Mouse (Mus musculus) embryo, embryonic 10.5 days (tissue): ENCODE measurements around the gene Ankrd40.

Experiments
- DNase-seq: peaks from one replicate; pipeline ENCODE4 v3.0.0-alpha.2; 2015; ENCODE audit warnings: low spot score

Ankrd40 gene

DNA sequence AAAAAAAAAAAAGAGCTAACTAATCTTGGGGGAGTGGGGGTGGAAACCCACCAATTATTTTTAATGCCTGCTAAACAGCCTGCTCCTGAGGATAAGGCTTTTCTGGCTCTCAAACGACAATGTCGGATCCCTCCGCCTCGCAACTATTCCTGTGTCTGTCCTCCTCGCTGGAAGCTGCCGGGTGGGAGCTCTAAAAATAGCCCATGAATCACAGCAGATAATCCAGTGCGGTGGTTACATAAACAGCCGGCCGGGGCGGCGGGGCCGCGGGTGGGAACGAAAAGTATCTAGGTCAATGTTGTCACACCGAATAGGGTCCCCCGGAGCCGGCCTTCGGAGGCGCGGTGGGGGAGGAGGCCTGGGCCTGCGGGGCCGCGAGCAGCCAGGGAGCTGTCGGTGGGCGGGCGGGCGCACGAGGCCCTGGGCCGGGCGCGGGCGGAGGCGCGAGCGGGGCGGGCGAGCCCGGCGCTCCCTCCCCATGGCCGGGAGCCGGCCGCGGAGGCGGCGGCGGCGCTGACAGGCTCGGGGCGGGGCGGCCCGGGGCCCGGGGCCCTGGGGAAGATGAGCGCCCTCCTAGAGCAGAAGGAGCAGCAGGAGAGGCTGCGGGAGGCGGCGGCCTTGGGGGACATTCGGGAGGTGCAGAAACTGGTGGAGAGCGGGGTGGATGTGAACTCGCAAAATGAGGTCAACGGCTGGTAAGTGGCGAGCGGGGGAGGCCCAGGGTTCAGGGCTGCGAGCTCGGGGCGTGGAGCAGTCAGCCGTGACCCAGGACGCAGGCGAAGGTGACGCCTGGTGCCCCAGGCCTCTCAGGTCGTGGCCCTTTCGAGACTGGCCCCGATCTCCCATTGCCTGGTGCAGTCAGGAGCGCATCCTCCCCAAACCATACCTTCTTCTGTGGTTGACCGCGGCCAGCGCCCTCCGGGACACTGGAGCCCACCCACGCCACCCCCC, at the start of gene Ankrd40:
Gene Ankrd40, plus strand, starts transcription at position 309 of the 951 bp plus-strand sequence.
- peak; percentile 94 for DNase-seq

DNA sequence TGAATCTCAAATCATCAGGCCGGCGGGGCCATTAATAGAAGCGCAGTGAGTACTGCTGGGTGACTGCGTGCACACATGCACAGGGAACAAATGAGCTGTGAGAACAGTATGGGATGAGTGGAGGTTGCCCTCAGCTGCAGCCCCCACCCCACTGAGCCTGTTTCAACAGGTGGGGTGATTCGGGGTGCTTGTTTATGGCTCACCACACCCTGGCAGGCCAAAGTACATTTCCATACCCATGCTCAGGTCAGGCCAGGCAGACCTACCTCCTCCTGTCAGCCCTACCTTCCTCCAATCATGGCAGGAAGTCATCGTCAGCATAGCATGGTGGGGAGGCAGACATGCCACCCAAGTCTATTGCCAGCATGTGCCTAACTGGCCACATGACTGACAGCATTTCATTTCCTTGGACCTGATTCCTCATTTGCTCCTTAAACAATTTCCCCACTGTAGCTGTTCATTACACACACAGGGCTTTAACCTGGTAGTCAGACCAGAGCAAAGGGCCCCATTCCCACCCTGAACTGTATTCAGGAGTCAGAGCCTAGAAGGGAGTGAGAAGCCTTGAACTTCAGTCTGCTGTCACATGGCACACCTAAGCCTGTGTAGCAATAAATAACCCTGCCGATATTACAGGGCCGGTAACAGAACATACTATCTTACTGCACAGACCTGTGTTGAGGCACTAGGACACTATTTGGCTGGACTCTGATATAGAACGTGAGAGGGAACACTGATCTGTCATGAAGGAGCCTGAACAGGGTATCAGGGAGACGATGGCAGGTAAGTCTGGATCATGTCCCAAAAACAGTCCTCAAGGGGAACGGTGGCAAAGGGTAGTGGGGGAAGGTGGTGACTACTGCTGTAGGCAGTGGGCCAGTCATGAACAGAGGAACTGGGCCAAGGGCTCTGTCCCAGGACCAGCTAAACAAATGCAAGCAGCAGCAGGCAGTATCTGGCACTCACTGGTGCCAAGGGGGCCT, 46.3 kb upstream of the Ankrd40 start, which contains the start of gene Gm21885:
Gene Gm21885, plus strand, starts transcription at position 675 of the 983 bp plus-strand sequence.
- no peak for DNase-seq

DNA sequence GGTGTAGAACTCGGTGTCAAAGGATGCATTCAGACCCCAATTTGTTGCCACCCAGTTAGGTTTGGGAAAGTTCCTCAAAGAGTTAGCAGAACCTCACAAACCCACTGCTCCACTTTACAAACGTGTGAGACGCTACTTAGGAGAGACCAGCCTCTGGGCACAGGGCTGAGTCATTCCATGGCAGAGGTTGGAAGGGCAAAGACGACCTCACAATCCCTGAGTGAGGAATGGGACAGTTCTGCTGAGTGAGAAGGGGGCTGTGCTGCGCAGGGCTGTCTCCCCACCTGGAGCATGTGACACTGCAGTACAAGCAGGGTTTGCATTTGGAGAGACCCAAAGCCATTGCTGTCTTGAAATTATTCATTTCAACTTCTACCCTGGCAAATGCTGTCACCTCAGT, 45.5 kb upstream of the Ankrd40 start:
- no peak for DNase-seq

DNA sequence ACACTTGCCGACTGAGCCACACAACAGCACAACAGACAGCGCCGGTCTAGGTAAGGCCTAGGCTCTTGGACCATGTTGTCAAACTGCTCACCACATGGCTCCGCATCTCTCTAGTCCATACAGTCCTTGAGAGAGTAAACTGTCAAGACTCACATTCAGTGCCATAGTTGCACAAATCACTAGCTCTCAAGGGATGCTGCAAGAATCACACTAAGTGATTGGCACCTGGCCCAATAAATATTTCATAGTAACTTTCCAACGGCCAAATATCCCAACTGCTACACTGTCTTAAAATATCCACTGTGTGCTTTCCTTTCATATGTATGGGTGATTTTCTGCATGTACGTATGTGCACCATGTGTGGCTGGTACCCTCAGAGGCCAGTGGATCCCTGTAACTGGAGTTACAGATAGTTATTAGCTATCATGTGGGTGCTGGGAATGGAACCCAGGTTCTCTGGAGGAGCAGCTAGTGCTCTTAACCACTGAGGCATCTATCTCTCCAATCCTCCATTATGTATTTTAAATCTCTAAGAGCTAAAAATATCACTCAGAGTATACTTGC, 44.2 kb upstream of the Ankrd40 start:
- DNase-seq, result no peak

DNA sequence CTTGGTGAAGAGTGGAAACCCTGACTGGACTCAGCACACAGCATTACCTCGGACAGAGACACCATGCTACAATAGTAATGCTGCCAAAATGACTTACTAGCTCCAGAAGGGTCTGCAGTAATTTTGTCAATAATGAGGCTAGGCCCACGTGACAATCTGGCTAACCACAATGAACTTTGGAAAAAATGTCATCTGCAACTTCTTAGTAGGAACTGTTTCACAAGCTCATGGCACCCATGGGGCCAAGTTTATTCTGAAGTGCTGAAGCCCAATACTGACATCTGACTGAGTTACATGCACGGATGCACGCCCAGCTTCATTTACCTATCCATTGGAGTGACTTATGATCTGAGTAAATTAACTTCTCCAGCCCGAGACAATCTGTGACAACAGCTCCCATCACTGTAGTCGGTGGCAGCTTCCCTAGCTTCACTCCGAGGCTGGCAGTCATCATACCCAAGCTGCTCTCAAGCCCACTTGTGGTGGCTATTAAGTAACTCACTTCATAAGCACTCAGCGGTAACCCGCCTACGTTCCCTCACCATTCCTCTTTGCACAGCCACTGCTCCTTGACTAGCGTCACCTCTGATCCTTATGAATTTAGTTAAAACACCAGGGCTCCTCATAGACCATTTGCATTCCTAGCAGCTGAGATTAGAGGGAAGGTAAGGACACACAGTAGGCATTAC, 41.8 kb upstream of the Ankrd40 start:
- DNase-seq, result no peak

DNA sequence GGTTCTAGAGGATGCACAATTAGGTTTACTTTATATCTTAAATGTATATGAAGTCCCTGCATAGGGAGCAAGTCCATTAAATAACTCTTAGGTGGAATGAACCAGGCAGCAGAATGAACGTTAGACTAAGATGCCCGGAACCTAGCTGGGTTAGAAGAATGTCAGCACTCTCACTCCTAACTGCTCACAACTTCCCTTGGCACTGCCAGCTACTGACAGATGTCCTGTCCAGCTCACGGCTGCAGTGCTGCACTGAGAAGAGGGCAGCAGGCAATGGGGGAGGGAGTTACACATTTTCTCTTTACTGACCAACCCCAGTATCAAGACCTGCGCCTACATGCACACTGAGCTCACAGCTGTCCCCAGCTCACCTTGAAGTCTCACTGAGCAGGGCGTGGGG, 40.7 kb upstream of the Ankrd40 start:
- DNase-seq, result no peak

DNA sequence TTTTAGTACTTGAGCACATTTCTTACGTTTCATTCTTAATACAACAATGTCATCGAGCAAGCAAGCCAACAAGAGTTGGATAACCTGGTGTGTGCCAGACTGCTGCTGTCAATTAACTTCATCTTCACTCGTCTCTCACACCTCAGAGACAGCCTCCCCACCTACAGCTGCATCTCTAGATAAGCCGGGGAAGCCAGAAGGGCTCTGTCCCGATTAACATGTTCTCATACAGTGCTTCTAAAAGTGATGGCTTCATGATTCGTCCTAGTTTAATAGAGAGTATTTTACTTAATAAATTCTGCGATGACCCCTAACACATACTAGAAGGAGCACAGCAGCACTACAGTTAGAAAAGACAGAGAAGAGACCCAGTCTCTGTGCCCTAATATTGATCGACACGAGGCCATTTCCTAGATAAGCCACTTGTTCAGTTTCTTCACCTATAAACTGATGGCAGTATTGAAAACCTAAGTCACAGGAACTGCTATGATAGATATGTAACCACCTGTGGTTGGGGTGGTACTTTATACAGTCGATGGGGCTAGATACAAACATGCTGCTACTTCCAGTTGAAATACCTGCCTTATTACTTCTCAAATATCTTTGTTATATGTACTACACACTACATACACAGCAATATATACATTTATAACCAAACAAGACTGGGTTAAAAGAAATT, 37.6 kb upstream of the Ankrd40 start:
- DNase-seq, result no peak

DNA sequence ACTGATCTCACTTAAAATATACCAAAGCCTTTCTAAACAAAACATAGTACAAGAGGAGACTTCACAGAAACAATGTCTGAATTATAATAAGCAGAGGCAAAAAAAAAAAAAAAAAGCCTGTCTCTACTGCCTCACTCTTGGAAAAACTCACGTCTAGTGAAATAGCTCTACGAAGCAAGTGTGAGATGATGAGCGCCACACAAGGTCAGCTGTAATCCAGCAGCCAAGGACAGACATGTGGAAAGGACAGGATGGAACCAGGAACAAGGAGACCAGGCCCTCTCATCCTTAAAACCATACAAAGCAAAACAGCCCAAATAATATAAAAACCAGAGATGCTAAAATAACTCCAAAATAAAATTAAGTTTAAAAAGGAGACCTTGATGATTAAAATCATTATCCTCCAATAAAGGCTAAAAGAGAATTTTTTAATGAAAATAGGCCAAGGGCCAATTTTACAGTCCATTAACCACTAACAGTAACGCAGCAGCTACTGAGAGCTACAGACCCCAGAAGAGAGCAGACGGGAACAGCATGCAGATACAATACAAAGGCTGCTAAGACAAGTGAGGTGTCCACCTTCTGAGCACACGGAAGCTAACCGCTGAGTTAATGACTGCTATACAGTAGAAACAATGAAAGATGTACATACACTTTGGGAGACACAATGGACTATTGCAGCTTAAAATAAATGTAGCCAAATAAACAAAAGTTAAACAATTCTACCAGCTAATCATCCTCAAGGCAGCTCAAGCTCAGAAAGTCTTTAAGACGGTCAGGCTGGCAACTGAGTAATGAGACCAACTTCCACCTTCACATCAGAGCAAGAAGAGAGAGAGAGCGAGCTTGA, 32.6 kb upstream of the Ankrd40 start:
- DNase-seq, result no peak

DNA sequence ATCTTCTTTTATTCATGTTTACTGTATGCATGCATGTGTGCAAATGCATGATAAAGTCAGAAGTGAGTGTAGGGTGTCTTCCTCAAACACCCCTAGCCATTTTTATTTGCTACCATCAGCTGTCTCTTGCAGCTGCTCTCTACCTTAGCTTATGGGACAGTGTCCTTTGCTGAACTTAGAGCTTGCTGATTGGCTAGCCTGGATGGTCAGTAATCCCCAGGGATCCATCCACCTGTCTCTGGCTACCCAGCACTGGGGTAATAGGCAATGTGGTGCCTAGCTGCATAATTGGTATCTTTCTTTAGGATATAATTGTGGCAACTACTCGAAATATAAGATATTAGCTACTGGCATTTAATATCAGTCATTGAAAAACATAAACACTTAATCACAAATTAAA, 15.1 kb upstream of the Ankrd40 start:
- DNase-seq, result no peak

DNA sequence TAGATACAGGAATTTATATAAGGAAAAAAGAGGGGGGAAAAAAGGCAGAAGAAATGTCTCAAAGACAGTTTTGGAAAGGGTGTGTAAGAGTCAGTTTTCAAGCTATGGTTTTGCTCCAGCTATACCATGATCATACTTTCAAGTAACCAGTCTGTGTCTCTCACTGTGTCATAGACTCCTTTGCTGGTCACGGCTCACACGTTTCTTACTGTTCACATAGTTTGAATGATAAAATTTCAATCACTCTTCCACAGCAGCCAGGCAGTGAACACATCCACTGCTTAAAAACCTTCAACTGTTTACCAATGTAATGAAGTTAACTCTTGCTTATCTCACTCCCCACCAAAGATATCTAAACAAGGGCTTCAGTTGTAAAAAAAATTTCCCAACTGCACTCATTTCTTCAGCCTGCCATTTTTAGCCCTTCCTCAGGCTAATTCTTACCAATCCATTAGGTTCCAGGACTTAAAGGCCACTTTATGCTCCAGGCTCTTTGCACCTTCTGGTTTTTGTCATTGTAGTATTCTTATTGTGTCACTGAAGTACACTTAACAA, 13.6 kb upstream of the Ankrd40 start:
- DNase-seq, result no peak

DNA sequence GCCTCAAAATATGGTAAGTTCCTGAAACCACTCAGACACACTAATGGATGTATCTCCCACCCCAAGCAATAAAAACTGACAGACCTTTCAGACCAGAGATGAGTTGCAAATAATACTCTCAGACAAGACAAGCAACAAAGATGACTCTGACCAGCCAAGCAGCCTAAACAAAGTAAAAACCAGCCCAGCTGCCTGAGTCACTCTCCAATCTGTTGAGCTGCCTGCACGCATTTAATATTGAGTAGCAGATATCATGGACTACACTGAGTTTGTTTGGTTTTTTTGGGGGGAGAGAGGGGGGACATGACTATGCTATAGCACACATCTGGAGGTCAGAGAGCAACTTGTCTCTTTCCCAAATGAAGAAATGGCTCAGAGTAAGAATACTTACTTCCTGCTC, 12.5 kb upstream of the Ankrd40 start:
- DNase-seq, result no peak

DNA sequence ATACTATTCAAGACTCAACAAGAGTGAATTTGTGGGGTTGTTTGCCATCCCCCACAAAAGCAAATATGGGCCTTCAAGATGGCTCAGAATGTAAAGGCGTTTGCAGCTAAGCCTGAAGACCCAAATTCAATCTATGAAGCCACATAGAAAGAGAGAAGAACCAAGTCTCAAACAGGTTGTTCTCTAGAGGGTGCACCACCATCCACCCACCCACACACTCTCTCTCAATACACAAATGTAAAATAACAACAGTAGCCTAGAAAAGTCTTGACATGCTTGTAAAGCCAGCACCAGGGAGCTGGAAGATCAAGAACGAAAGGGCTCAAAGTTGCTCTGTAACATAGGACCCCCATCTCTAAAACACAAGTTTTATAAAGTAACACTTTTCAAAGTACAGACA, 11.3 kb upstream of the Ankrd40 start:
- DNase-seq, result no peak

DNA sequence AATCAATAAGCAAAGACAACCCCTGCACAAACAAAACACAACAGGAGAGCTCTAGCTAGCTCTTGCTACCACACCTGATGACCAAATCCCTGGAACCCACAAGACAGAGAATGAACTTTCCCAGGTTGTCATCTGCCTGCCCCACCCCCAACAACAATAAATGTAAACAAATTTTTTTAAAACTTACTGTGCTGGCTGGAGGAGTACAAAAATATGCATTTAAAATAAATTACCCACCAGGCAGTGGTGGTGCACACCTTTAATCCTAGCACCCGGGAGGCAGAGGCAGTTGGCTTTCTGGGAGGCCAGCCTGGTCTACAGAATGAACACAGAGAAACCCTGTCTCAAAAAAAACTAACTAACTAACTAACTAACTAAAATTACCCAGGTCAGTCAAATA, 10.8 kb upstream of the Ankrd40 start:
- DNase-seq, result no peak

DNA sequence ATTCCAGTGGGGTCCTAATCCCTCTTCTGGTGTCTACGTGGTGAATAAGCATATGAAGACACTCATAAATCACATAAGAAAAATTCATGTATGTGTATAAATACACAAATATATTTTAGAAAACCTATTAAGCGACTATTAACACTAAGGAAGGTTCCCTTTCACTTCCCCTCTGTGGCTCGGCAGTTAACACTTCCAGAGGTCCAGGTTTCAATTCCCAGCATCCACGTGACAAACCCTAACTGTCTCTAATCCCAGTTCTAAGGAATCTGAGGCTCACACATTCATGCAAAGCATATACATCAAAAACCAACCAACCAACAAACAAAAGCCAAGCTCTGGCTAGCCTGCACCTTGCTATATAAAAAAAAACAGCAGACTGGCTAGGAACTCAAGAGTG, 10.3 kb upstream of the Ankrd40 start:
- DNase-seq, result no peak

DNA sequence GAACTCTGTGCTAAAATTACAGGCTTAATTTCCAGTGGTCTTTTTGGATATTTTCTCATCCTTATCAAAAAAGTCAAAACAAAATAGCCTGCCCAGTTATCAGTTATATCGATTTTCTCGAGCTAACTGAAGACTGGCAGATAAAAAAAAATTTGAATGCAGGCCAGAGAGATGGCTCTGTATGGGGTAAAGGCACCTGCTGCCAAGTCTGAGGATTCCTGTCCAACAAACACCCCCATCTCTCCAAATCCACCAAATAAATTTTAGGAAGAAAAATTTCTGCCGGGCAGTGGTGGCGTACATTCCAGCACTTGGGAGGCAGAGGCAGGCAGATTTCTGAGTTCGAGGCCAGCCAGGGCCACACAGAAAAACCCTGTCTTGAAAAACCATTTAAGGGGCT, 9.7 kb upstream of the Ankrd40 start:
- DNase-seq, result no peak

DNA sequence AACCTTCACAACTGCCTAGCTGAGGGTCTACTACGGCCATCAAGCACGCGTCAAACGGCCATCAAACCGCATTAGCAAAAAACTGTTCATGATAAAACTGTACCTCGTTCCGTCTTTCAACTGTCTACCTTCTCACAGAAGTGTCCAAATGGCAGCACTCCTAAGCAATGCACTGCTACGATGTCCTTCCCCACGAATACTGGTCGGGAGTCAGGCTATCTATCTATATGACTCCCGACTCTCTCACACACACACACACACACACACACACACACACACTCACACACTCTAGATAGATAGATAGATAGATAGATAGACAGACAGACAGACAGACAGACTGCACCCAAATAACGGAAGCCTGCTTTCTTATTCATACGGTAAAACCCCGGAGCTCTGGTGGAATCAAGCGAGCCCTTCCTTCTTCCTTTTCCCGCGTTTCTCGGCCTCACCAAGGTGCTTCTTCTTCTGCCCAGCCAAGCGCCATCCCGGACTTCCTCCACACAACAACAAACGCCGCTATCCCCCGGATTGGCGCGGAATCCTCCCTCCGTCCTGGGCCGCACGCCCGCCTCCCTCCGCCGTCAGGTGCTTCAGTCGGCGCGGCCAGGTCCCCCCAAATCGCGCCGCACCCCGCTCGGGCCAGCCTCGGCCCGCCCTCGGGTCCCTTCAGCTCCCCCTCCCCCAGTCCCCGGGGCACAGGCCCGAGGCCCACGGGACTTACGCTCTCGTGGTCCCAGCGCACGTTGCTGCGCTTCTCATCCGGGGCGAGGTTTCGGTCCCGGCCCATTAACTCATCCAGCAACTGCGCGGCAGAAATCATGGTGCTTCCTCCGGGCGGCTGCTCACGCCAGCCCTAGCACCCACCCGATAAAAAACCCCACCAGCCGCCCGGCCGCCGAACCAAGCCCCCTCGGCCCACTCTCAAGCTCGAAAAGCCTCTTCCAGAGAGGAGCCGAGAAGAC, 6.6 kb upstream of the Ankrd40 start:
- peak; percentile 50 for DNase-seq

DNA sequence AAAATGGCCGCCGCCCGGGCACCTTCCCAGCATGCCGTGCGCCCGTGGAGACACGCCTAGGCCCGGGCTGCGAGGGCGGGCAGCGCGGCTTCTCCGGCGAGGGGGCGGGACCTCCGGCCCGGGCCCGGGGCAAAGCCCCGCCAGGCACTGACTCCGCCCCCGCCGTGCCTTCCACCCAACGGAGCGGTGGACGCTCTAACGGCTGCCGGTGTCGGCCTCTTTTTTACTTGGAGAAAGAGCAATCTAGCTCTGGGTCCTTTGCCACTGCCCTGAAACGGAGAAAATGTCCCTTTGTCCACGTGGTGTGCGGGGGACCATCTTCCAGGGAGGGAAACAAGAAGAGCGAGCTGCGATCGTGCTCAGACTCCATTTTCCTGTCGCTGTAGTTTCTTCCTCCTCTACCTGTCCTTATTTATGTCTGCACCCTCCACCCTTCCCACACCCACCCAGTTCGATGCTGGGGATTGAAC, 5.8 kb upstream of the Ankrd40 start, which contains the start of gene Luc7l3:
Gene Luc7l3, minus strand, starts transcription at position 58 of the 470 bp plus-strand sequence.
- DNase-seq, result peak; percentile 95

DNA sequence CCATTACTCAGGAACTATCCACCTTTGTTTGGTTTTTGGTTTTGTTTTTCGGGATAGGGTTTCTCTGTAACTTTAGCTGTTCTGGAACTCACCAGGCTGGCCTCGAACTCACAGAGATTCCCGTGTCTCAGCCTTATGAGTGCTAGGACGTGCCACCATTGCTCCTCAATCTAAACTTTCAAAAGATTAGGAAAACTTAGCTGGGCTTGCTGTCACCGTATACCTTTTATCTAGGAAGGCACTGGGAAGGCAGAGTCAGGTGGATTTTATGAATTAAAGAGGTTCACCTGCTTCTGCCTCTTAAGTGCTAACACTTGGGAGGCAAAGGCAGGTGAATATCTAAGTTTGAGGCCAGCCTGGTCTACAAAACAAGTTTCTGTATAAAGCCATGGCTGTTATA, 5.2 kb upstream of the Ankrd40 start:
- DNase-seq, result peak; percentile 48
